Mouse (Mus musculus) natural killer cell, adult 2 months (primary cell): ENCODE measurements around the gene Alg12.

ENCODE experiments used
- DNase-seq, 2 experiments: peaks; one replicate each; pipeline ENCODE4 v3.0.0; 2022; ENCODE audit warnings: low spot score in 2 of 2

Alg12 gene

GRCm38 (mm10) chr15:88854969-88855830 is 36.1 kb upstream of the Alg12 start:
- DNase-seq: no peak

- no peak for DNase-seq
Measured at GRCm38 (mm10) chr15:88854119-88854968, 35.2 kb upstream of the Alg12 start.

- DNase-seq: no peak
Measured at GRCm38 (mm10) chr15:88853106-88853505, 34.0 kb upstream of the Alg12 start.

- no peak for DNase-seq
Measured at GRCm38 (mm10) chr15:88851507-88852149, 32.5 kb upstream of the Alg12 start.

GRCm38 (mm10) chr15:88851076-88851475 is 32.0 kb upstream of the Alg12 start:
- DNase-seq: no peak

GRCm38 (mm10) chr15:88850146-88850826 is 31.2 kb upstream of the Alg12 start:
- DNase-seq: no peak

- no peak for DNase-seq
Measured at GRCm38 (mm10) chr15:88849621-88850020, 30.5 kb upstream of the Alg12 start.

GRCm38 (mm10) chr15:88848661-88849060 is 29.5 kb upstream of the Alg12 start:
- DNase-seq: no peak

- no peak for DNase-seq
Measured at GRCm38 (mm10) chr15:88844966-88845365, 25.8 kb upstream of the Alg12 start.

GRCm38 (mm10) chr15:88843486-88844097 is 24.5 kb upstream of the Alg12 start:
- no peak for DNase-seq

GRCm38 (mm10) chr15:88842300-88842673 is 23.2 kb upstream of the Alg12 start:
- DNase-seq: no peak

- no peak for DNase-seq
Measured at GRCm38 (mm10) chr15:88841580-88842299, 22.6 kb upstream of the Alg12 start.

- DNase-seq: no peak
Measured at GRCm38 (mm10) chr15:88841160-88841559, 22.0 kb upstream of the Alg12 start.

- DNase-seq: no peak
Measured at GRCm38 (mm10) chr15:88840126-88840525, 21.0 kb upstream of the Alg12 start.

- DNase-seq: no peak
Measured at GRCm38 (mm10) chr15:88839271-88839670, 20.2 kb upstream of the Alg12 start.

- DNase-seq: no peak
Measured at GRCm38 (mm10) chr15:88837977-88838376, 18.9 kb upstream of the Alg12 start.

- peak; percentile 46 to 53 for DNase-seq
Measured at GRCm38 (mm10) chr15:88837199-88837932, 18.2 kb upstream of the Alg12 start.

GRCm38 (mm10) chr15:88836571-88836970 is 17.5 kb upstream of the Alg12 start:
- DNase-seq: no peak

- no peak for DNase-seq
Measured at GRCm38 (mm10) chr15:88836031-88836430, 16.9 kb upstream of the Alg12 start.

- no peak for DNase-seq
Measured at GRCm38 (mm10) chr15:88832536-88832935, 13.4 kb upstream of the Alg12 start.
